Comparison of ENCODE assay signal across 10 mouse cellular contexts in the genomic region with DNA sequence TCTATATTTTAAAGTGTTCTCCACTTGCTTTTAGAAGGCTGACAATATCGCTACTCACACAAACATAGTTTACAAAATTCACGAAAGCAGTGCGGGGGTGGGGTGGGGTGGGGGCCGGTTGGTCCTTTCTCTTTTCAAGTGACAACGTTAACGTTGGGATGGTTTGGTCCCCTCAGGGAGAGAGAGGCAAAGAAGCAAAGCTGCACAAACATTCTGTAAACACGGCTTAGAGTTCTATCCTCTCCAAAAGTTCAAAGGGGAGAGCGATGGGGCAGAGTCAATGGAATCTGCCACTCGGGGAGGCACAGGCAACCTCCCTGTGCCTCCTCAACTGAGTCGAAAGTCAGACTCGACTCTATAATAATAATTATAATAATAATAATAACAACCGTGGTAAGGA. TPM values are rescaled to one million over a fixed set of nuclear protein-coding genes. Genes with fewer than 3 reads are reported as not detected.
DNase-seq lines count a peak whose midpoint lies in the region; ATAC-seq and TF ChIP-seq lines count a peak whose summit lies in the region.
"Had no signal": no experiment of that assay in that cellular context is flagged by ENCODE, and none has a peak within 500 bp of the region (broad histone marks: within the 10 kb centered on the region; RNA-seq: fewer than 3 reads in every experiment).

No protein-coding gene starts in this region.

- no peak overlapping the region for H3K9ac ChIP-seq in liver, adult 2 months (ENCODE audit: low read depth, low read length)
- H3K9ac ChIP-seq in forebrain, embryonic 14.5 days (ENCODE audit: low read length), result no peak overlapping the region
- H3K9ac ChIP-seq in neural tube, embryonic 13.5 days, result no peak overlapping the region
- H3K9ac ChIP-seq: liver, embryonic 14.5 days had no signal

- 9% methylated on average over 12 of the region's 12 CpGs for WGBS in liver, adult 2 months
- WGBS in forebrain, embryonic 14.5 days, result 2% methylated on average over 12 of the region's 12 CpGs
- WGBS in limb, embryonic 10.5 days, result under 1% methylated on average over 12 of the region's 12 CpGs
- WGBS in neural tube, embryonic 13.5 days, result under 1% methylated on average over 12 of the region's 12 CpGs

- no peaks in the 10 kb centered on the region for H3K79me2 ChIP-seq in liver, adult 2 months (ENCODE audit: control insufficient read depth, insufficient read depth, low read length)

- peak; percentile 6 for DNase-seq in liver, adult 2 months (ENCODE audit: extremely low read depth, low read depth, low spot score)
- DNase-seq in liver, result no peak
- peak; percentile 4 for DNase-seq in forebrain, embryonic 14.5 days (ENCODE audit: low spot score)
- peak; percentile 39 for DNase-seq in limb, embryonic 10.5 days (ENCODE audit: low spot score)
- no peak for DNase-seq in right cerebral cortex, postnatal 36 days (ENCODE audit: low spot score in 2 of 2)
- no peak for DNase-seq in adrenal gland, adult (ENCODE audit: inconsistent age in 2 of 2, low spot score in 1 of 2)

- ATAC-seq in forebrain, embryonic 14.5 days, result no peak
- no peak for ATAC-seq in neural tube, embryonic 13.5 days (ENCODE audit: low read depth)
- no peak for ATAC-seq in megakaryocyte progenitor cell, adult 5-6 weeks (replicated peaks; ENCODE audit: poor library complexity)

- peaks cover 5% of the 10 kb centered on the region for H3K4me1 ChIP-seq in liver, adult 2 months (ENCODE audit: control insufficient read depth, insufficient read depth, low read length)
- H3K4me1 ChIP-seq in forebrain, embryonic 14.5 days (ENCODE audit: control insufficient read depth, insufficient read depth, low read length), result peaks cover 4% of the 10 kb centered on the region; the same call in 1 of the 2 replicates
- H3K4me1 ChIP-seq in limb, embryonic 10.5 days, result peaks cover 31% of the 10 kb centered on the region
- peaks cover 35% of the 10 kb centered on the region for H3K4me1 ChIP-seq in neural tube, embryonic 13.5 days (replicated peaks)

- H3K9me3 ChIP-seq in forebrain, embryonic 14.5 days (replicated peaks; ENCODE audit: control insufficient read depth, low read length), result no peaks in the 10 kb centered on the region
- no peaks in the 10 kb centered on the region for H3K9me3 ChIP-seq in limb, embryonic 10.5 days (replicated peaks)
- H3K9me3 ChIP-seq in neural tube, embryonic 13.5 days, result no peaks in the 10 kb centered on the region

- H3K36me3 ChIP-seq in liver, adult 2 months (ENCODE audit: control insufficient read depth, insufficient read depth, low read length), result no peaks in the 10 kb centered on the region
- no peaks in the 10 kb centered on the region for H3K36me3 ChIP-seq in forebrain, embryonic 14.5 days (ENCODE audit: control insufficient read depth, insufficient read depth, low read length)
- H3K36me3 ChIP-seq in limb, embryonic 10.5 days, result no peaks in the 10 kb centered on the region
- no peaks in the 10 kb centered on the region for H3K36me3 ChIP-seq in neural tube, embryonic 13.5 days

- no peak for TF ChIP-seq POLR2A in liver, adult 2 months (IDR thresholded peaks at IDR 0.05; ENCODE audit: extremely low read depth, insufficient read depth, low read length)

- peaks cover 24% of the 10 kb centered on the region for H3K27me3 ChIP-seq in liver, adult 2 months (ENCODE audit: control insufficient read depth, insufficient read depth, low read length)
- H3K27me3 ChIP-seq in forebrain, embryonic 14.5 days (replicated peaks; ENCODE audit: control insufficient read depth, insufficient read depth, low read length), result peaks cover 94% of the 10 kb centered on the region
- peaks cover 100% of the 10 kb centered on the region for H3K27me3 ChIP-seq in limb, embryonic 10.5 days (ENCODE audit: low read depth, poor library complexity, severe bottlenecking)
- H3K27me3 ChIP-seq in neural tube, embryonic 13.5 days, result peaks cover 95% of the 10 kb centered on the region

- no peak overlapping the region for H3K27ac ChIP-seq in liver, adult 2 months (replicated peaks; ENCODE audit: insufficient read depth, low read depth, low read length)
- H3K27ac ChIP-seq in forebrain, embryonic 14.5 days (ENCODE audit: low read depth, low read length), result no peak overlapping the region
- no peak overlapping the region for H3K27ac ChIP-seq in limb, embryonic 10.5 days
- H3K27ac ChIP-seq in neural tube, embryonic 13.5 days (replicated peaks), result no peak overlapping the region
- H3K27ac ChIP-seq: liver, embryonic 14.5 days had no signal

- H3K4me2 ChIP-seq in forebrain, embryonic 14.5 days (ENCODE audit: low read length), result no peak overlapping the region
- H3K4me2 ChIP-seq in neural tube, embryonic 13.5 days, result peak overlapping the region; percentile 31

- H3K4me3 ChIP-seq in liver, adult 2 months (ENCODE audit: insufficient read depth, low read depth, low read length), result no peak overlapping the region
- peak overlapping the region; percentile 23; the same call in 1 of the 2 replicates for H3K4me3 ChIP-seq in forebrain, embryonic 14.5 days (ENCODE audit: low read depth, low read length)
- H3K4me3 ChIP-seq in limb, embryonic 10.5 days, result no peak overlapping the region; the same call in 1 of the 2 replicates
- peak overlapping the region; percentile 28 for H3K4me3 ChIP-seq in neural tube, embryonic 13.5 days

- TF ChIP-seq CTCF in liver, adult 2 months (IDR thresholded peaks at IDR 0.05; ENCODE audit: low read depth, low read length), result no peak

RNA-seq across cellular contexts. Expression of a gene that starts 10.5 kb away (rescaled TPM):
- not detected in 2 replicates for total RNA-seq in liver, adult 2 months (2014; rRNA removed)
- not detected in 2 replicates for polyA plus RNA-seq in liver, adult 2 months (2012; rRNA removed)
- 3.2 and 5.1 TPM in 2 replicates for polyA plus RNA-seq in forebrain, embryonic 14.5 days (2014; fragmentation: Nextera tagmentation; extraction: Ambion mirVana)
- not detected in 2 replicates for polyA plus RNA-seq in limb, embryonic 10.5 days (2016; fragmentation: Nextera tagmentation; extraction: Ambion mirVana)
- 2.5 and 4.5 TPM in 2 replicates for polyA plus RNA-seq in neural tube, embryonic 13.5 days (2015; fragmentation: Nextera tagmentation; extraction: Ambion mirVana)
- total RNA-seq in megakaryocyte progenitor cell, adult 5-6 weeks (2015), result not detected in 2 replicates
- not detected in 2 replicates for total RNA-seq in megakaryocyte progenitor cell, adult 5-6 weeks (2017)
- polyA plus RNA-seq: urinary bladder, adult 2 months had no signal

Comparison
In these comparisons a context has a peak if more than half of its experiments do, and no peak if none do; other contexts are left out.
1. DNase-seq: peak in liver, adult 2 months (single experiment), forebrain, embryonic 14.5 days (single experiment) and limb, embryonic 10.5 days (single experiment); none in liver (single experiment), right cerebral cortex, postnatal 36 days (0 of 2) and adrenal gland, adult (0 of 2).
2. H3K4me3 ChIP-seq: peak in forebrain, embryonic 14.5 days (single experiment) and neural tube, embryonic 13.5 days (single experiment); none in liver, adult 2 months (single experiment) and limb, embryonic 10.5 days (single experiment).